Comparison of ENCODE assay signal across 26 mouse cellular contexts in the genomic region with DNA sequence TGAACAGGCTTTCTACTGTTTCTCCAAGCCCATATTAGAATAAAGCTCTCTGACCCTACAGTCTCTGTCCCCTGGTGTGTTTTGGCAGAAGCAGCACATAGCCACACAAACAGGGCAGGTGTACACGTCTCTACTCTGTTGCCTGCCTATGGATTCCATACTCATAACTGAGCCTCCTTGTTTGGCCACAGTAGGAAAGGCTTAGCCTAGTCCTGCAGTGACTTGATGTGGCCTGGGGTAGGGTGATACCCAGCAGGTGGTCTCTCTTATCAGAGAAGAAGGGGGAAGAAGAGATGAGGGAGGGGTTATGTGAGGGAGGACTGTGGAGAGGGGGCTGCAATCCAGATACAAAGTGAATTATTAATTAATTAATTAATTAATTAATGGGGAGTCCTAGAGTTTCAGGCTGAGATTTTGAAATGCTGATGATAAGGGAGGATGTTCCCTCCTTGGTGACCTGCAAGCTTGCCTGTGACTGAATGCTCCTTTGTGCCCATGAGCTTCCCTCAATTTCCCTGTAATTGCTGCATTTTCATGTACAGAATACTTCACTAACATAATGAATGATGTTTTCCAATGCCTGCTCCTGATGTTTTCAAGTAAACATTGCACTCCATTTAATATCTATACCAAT.
A peak's percentile ranks its signal among the peaks of the same experiment; 100 is the strongest.
DNase-seq lines count a peak whose midpoint lies in the region; ATAC-seq and TF ChIP-seq lines count a peak whose summit lies in the region.
"Had no signal": no experiment of that assay in that cellular context is flagged by ENCODE, and none has a peak within 500 bp of the region (broad histone marks: within the 10 kb centered on the region; RNA-seq: fewer than 3 reads in every experiment).

No protein-coding gene starts in this region.

- H3K4me3 ChIP-seq in hindbrain, embryonic 14.5 days (replicated peaks; ENCODE audit: low read length), result no peak overlapping the region
- no peak overlapping the region for H3K4me3 ChIP-seq in hindbrain, postnatal 0 days (ENCODE audit: low read length)
- H3K4me3 ChIP-seq in forebrain, embryonic 15.5 days, result no peak overlapping the region
- no peak overlapping the region for H3K4me3 ChIP-seq in forebrain, embryonic 16.5 days (replicated peaks; ENCODE audit: low read length)
- no peak overlapping the region for H3K4me3 ChIP-seq in midbrain, embryonic 16.5 days (ENCODE audit: low read depth, low read length)
- H3K4me3 ChIP-seq: embryonic facial prominence, embryonic 13.5 days; heart, embryonic 10.5 days; heart, embryonic 15.5 days; hindbrain, embryonic 15.5 days; limb, embryonic 13.5 days; liver, embryonic 12.5 days; megakaryocyte, embryonic 14.5 days had no signal

- no peak for TF ChIP-seq CTCF in hindbrain, postnatal 0 days (IDR thresholded peaks at IDR 0.05; ENCODE audit: low read depth)

- H3K9me3 ChIP-seq in hindbrain, embryonic 14.5 days (ENCODE audit: control insufficient read depth, low read length), result no peaks in the 10 kb centered on the region
- H3K9me3 ChIP-seq in hindbrain, postnatal 0 days (ENCODE audit: low read length), result no peaks in the 10 kb centered on the region
- no peaks in the 10 kb centered on the region for H3K9me3 ChIP-seq in forebrain, embryonic 15.5 days
- H3K9me3 ChIP-seq in forebrain, embryonic 16.5 days (ENCODE audit: control insufficient read depth, low read length), result no peaks in the 10 kb centered on the region
- H3K9me3 ChIP-seq in midbrain, embryonic 16.5 days (replicated peaks; ENCODE audit: control insufficient read depth, low read length, poor library complexity, severe bottlenecking), result no peaks in the 10 kb centered on the region
- H3K9me3 ChIP-seq: embryonic facial prominence, embryonic 13.5 days; heart, embryonic 10.5 days; heart, embryonic 15.5 days; hindbrain, embryonic 15.5 days; limb, embryonic 13.5 days; liver, embryonic 12.5 days; megakaryocyte, embryonic 14.5 days had no signal

- no peaks in the 10 kb centered on the region for H3K4me1 ChIP-seq in hindbrain, embryonic 14.5 days (replicated peaks; ENCODE audit: control insufficient read depth, insufficient read depth, low read length)
- no peaks in the 10 kb centered on the region for H3K4me1 ChIP-seq in hindbrain, postnatal 0 days (ENCODE audit: insufficient read depth, low read length)
- peaks cover 4% of the 10 kb centered on the region; the same call in 1 of the 2 replicates for H3K4me1 ChIP-seq in forebrain, embryonic 15.5 days
- 0 out of 2 replicates have a peak, but pooled peaks cover 2% of the 10 kb centered on the region for H3K4me1 ChIP-seq in forebrain, embryonic 16.5 days (replicated peaks; ENCODE audit: control insufficient read depth, insufficient read depth, low read length)
- peaks cover 3% of the 10 kb centered on the region; the same call in 1 of the 2 replicates for H3K4me1 ChIP-seq in midbrain, embryonic 16.5 days (ENCODE audit: control insufficient read depth, insufficient read depth, low read length)
- H3K4me1 ChIP-seq: embryonic facial prominence, embryonic 13.5 days; heart, embryonic 10.5 days; heart, embryonic 15.5 days; hindbrain, embryonic 15.5 days; limb, embryonic 13.5 days; liver, embryonic 12.5 days; megakaryocyte, embryonic 14.5 days had no signal

- DNase-seq in hindbrain, embryonic 14.5 days (ENCODE audit: low spot score), result no peak
- no peak for DNase-seq in hindbrain, postnatal 0 days (ENCODE audit: low spot score)
- DNase-seq: adrenal gland, postnatal 36 days; B cell, adult 2 months; cerebellum, adult 18-20 months; cerebellum, postnatal 10 days; gastrocnemius, postnatal 10 days; kidney, adult 8-10 months; kidney, postnatal 4 days; lung, adult 18-20 months; lung, postnatal 4 days; right cerebral cortex, adult 18-20 months had no signal

- no peak overlapping the region for H3K9ac ChIP-seq in hindbrain, embryonic 14.5 days
- no peak overlapping the region for H3K9ac ChIP-seq in hindbrain, postnatal 0 days (replicated peaks; ENCODE audit: low read length)
- no peak overlapping the region for H3K9ac ChIP-seq in forebrain, embryonic 15.5 days (replicated peaks)
- H3K9ac ChIP-seq in forebrain, embryonic 16.5 days (replicated peaks; ENCODE audit: low read depth, low read length), result no peak overlapping the region
- H3K9ac ChIP-seq in midbrain, embryonic 16.5 days (ENCODE audit: low read depth, low read length), result no peak overlapping the region
- H3K9ac ChIP-seq: embryonic facial prominence, embryonic 13.5 days; heart, embryonic 15.5 days; hindbrain, embryonic 15.5 days; limb, embryonic 13.5 days; liver, embryonic 12.5 days had no signal

- no peaks in the 10 kb centered on the region for H3K27me3 ChIP-seq in hindbrain, embryonic 14.5 days (ENCODE audit: control insufficient read depth, insufficient read depth, low read length)
- no peaks in the 10 kb centered on the region for H3K27me3 ChIP-seq in hindbrain, postnatal 0 days (ENCODE audit: insufficient read depth, low read length)
- H3K27me3 ChIP-seq in forebrain, embryonic 15.5 days, result no peaks in the 10 kb centered on the region
- no peaks in the 10 kb centered on the region for H3K27me3 ChIP-seq in forebrain, embryonic 16.5 days (replicated peaks; ENCODE audit: control insufficient read depth, insufficient read depth, low read length)
- no peaks in the 10 kb centered on the region for H3K27me3 ChIP-seq in midbrain, embryonic 16.5 days (ENCODE audit: control insufficient read depth, insufficient read depth, low read depth, low read length)
- H3K27me3 ChIP-seq: embryonic facial prominence, embryonic 13.5 days; heart, embryonic 15.5 days; hindbrain, embryonic 15.5 days; limb, embryonic 13.5 days; liver, embryonic 12.5 days; megakaryocyte, embryonic 14.5 days had no signal

- 95% methylated on average over 1 of the region's 1 CpGs for WGBS in hindbrain, embryonic 14.5 days
- 79% methylated on average over 1 of the region's 1 CpGs for WGBS in hindbrain, postnatal 0 days
- WGBS in forebrain, embryonic 15.5 days, result 86% methylated on average over 1 of the region's 1 CpGs
- 96% methylated on average over 1 of the region's 1 CpGs for WGBS in forebrain, embryonic 16.5 days
- WGBS in midbrain, embryonic 16.5 days, result 95% methylated on average over 1 of the region's 1 CpGs

- no peak overlapping the region for H3K4me2 ChIP-seq in hindbrain, embryonic 14.5 days (replicated peaks)
- no peak overlapping the region for H3K4me2 ChIP-seq in hindbrain, postnatal 0 days (ENCODE audit: low read depth, low read length)
- no peak overlapping the region for H3K4me2 ChIP-seq in forebrain, embryonic 15.5 days (replicated peaks)
- no peak overlapping the region for H3K4me2 ChIP-seq in forebrain, embryonic 16.5 days (ENCODE audit: low read length)
- H3K4me2 ChIP-seq in midbrain, embryonic 16.5 days (ENCODE audit: low read length), result no peak overlapping the region
- H3K4me2 ChIP-seq: embryonic facial prominence, embryonic 13.5 days; heart, embryonic 15.5 days; hindbrain, embryonic 15.5 days; limb, embryonic 13.5 days; liver, embryonic 12.5 days had no signal

- peak; percentile 37 for ATAC-seq in hindbrain, embryonic 14.5 days (ENCODE audit: low FRiP score)
- no peak for ATAC-seq in hindbrain, postnatal 0 days
- ATAC-seq in forebrain, embryonic 15.5 days (replicated peaks), result 0 out of 2 replicates have a peak, but pooled peaks have one; percentile 38
- ATAC-seq in forebrain, embryonic 16.5 days, result peak; percentile 23; the same call in 1 of the 2 replicates
- ATAC-seq in midbrain, embryonic 16.5 days, result peak; percentile 64; the same call in 1 of the 2 replicates
- no peak for ATAC-seq in inflammation-experienced regulatory T-cells, adult 6 months
- ATAC-seq: intestine, embryonic 16.5 days; liver, embryonic 12.5 days; lung, postnatal 0 days had no signal

- peak overlapping the region; percentile 14; the same call in 1 of the 2 replicates for H3K27ac ChIP-seq in hindbrain, embryonic 14.5 days
- no peak overlapping the region for H3K27ac ChIP-seq in hindbrain, postnatal 0 days
- no peak overlapping the region for H3K27ac ChIP-seq in forebrain, embryonic 15.5 days (replicated peaks)
- H3K27ac ChIP-seq in forebrain, embryonic 16.5 days (ENCODE audit: low read length), result no peak overlapping the region
- H3K27ac ChIP-seq in midbrain, embryonic 16.5 days (ENCODE audit: low read length), result no peak overlapping the region
- H3K27ac ChIP-seq: embryonic facial prominence, embryonic 13.5 days; heart, embryonic 10.5 days; heart, embryonic 15.5 days; hindbrain, embryonic 15.5 days; kidney, postnatal 0 days; limb, embryonic 13.5 days; liver, embryonic 12.5 days had no signal

- H3K36me3 ChIP-seq in hindbrain, embryonic 14.5 days (replicated peaks; ENCODE audit: control insufficient read depth, insufficient read depth), result no peaks in the 10 kb centered on the region
- no peaks in the 10 kb centered on the region for H3K36me3 ChIP-seq in hindbrain, postnatal 0 days (ENCODE audit: insufficient read depth, low read length)
- no peaks in the 10 kb centered on the region for H3K36me3 ChIP-seq in forebrain, embryonic 15.5 days
- H3K36me3 ChIP-seq in forebrain, embryonic 16.5 days (ENCODE audit: control insufficient read depth, insufficient read depth), result no peaks in the 10 kb centered on the region
- no peaks in the 10 kb centered on the region for H3K36me3 ChIP-seq in midbrain, embryonic 16.5 days (ENCODE audit: control insufficient read depth, insufficient read depth, low read length)
- H3K36me3 ChIP-seq: embryonic facial prominence, embryonic 13.5 days; heart, embryonic 10.5 days; heart, embryonic 15.5 days; hindbrain, embryonic 15.5 days; limb, embryonic 13.5 days; liver, embryonic 12.5 days had no signal

Comparison
In these comparisons a context has a peak if more than half of its experiments do, and no peak if none do; other contexts are left out.
1. ATAC-seq: peak in hindbrain, embryonic 14.5 days (single experiment), forebrain, embryonic 15.5 days (single experiment), forebrain, embryonic 16.5 days (single experiment) and midbrain, embryonic 16.5 days (single experiment); none in hindbrain, postnatal 0 days (single experiment) and inflammation-experienced regulatory T-cells, adult 6 months (single experiment).